Mouse (Mus musculus) kidney, adult 8-10 months (tissue): ENCODE results near the gene Tcf25.
A peak's percentile ranks its signal among the peaks of the same experiment; 100 is the strongest.

Source experiments
- DNase-seq, 2 experiments: peaks; one replicate each; pipeline ENCODE4 v3.0.0; 2022

Gene Tcf25

DNA sequence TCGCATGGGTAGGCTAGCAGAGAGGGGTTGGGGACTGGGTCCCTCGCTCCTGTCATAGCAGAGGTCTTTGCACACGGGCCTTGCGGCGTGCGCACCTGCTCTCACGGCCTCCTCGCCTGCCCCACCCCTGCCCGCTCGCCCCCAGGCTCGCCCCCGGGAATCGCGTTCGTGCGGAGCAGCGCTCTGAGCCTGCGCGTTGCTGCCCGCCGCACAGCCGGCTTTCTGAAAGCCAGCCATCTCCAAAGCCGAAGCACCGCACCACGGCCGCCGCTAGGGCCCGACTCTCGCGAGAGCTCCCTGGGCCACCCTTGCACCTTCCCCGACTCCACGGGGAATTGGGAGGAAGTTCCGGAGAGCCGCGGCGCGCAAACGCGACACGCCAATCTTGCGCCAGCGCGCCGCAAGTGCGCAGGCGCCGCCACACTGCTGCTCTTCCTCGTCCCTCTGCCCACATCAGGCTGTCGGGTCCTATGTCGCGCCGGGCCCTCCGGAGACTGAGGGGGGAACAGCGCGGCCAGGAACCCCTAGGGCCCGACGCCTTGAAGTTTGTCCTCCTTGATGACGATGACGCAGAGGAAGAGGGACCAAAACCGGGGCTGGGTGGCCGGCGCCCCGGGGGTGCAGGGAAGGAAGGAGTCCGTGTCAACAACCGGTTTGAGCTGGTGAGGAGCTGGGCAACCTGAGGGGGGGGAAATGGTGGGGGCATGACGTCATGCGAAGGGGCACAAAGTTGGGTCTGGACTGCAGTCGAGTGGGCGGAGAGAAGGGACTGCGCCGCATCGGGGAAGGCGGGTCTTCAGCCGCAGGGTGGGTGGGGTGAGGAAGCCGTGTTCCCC is at the start of gene Tcf25:
Gene Tcf25 (plus strand): TSS at position 351 of the 836 bp plus-strand sequence.
- peak; percentile 94 to 96 for DNase-seq

DNA sequence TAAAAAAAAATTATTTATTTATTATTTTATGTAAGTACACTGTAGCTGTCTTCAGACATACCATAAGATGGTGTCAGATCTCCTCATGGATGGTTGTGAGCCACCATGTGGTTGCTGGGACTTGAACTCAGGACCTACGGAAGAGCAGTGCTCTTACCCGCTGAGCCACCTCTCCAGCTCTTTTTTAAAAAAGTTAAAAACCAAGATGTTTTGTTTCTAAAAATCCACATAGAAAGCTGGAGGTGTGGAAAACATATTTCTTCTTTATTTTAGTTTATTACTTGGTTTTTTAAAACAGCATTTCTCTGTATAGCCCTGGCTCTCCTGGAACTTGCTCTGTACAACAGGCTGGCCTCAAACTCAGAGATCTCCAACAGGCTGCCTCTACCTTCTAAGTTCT is 45.0 kb upstream of the Tcf25 start:
- DNase-seq = no peak

DNA sequence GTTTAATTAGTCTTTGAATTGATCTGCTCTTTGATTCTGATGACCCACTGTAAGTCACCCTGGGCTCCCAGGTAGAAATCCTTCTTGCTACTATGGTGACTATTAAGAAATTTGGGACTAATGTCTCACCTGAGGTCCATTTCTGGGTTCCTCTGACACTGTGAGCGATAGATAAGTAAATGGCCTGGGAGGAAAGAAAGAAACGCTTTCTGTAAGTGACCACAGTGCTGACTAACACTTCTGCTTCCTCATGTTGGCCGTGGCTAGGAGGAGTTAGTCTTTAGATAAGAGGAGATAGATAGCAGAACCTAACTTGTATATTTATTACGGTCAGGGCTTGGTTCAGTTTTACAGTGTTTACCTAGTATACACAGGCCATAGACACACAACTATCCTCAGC is 44.2 kb upstream of the Tcf25 start:
- DNase-seq = no peak

DNA sequence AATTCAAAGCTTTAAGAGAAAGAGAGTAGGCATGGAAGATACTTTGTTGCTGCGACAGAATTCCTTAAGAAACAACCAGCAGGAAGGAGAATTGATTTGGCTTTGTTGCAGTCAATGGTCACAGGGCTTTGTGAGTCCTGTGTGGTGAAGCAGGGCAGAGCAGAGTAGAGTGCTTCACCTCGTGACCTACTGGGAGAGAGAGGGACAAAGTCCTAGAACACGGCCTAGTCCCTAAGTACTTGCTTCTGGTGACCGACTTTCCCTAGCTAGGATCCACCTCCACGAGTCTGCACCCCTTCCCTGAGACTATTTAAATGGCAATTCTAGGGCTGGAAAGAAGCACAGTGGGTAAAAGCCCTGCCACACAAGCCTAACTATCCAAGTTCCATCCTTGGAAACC is 43.6 kb upstream of the Tcf25 start:
- DNase-seq = no peak

DNA sequence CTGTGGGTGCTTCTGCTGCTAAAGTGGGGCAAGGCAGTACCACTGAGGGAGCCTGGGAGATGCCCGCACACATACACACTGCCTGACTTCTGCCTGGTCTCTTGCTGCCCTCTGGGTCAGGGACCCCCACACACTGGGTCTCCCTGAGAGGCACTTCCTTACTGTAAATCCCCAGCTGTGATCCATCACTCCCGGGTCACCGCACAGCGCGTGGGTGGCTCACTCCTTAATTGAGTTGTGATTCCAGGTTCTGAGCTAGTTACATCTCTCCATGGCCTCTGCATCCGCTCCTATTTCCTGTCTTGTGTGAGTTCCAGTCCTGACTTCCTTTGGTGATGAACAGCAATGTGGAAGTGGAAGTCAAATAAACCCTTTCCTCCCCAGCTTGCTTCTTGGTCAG is 42.9 kb upstream of the Tcf25 start:
- DNase-seq = no peak

DNA sequence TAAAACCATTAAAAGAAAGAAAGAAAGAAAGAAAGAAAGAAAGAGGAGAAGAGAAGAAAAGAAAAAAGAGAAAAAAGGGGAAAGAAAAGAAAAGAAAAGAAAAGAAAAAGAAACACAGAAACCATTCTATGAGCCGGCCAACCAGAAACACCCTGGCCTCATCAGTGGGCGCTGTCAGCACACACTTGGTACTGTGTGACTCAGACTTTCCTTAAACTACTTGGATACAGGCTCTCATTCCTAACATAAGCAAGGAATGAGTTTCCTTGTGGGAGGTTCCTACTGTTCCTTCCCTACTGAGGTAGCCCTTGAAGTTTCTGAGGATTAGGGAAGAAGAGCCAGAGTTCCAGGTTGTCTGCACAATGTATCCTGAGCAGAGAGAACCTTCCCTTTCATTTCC is 42.3 kb upstream of the Tcf25 start:
- no peak for DNase-seq

DNA sequence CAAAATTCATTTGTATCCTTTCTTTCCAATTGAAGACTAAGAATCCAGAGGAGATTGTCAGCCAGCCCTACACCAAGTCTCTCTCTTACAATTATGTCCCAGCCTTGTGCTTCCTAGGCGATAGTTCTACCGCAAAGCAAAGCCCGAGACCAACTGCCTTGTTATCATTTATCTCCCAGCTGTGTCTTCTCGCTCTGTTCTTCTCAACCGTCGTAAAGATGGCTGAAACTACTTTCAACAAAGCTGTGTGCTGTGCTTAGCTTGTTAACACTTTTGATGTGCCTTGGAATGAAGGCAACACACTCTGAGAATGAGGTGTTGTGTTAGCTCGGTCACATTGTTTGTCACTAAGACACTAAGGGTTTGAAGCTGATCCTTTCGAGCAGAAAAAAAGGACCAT is 41.7 kb upstream of the Tcf25 start:
- no peak for DNase-seq

DNA sequence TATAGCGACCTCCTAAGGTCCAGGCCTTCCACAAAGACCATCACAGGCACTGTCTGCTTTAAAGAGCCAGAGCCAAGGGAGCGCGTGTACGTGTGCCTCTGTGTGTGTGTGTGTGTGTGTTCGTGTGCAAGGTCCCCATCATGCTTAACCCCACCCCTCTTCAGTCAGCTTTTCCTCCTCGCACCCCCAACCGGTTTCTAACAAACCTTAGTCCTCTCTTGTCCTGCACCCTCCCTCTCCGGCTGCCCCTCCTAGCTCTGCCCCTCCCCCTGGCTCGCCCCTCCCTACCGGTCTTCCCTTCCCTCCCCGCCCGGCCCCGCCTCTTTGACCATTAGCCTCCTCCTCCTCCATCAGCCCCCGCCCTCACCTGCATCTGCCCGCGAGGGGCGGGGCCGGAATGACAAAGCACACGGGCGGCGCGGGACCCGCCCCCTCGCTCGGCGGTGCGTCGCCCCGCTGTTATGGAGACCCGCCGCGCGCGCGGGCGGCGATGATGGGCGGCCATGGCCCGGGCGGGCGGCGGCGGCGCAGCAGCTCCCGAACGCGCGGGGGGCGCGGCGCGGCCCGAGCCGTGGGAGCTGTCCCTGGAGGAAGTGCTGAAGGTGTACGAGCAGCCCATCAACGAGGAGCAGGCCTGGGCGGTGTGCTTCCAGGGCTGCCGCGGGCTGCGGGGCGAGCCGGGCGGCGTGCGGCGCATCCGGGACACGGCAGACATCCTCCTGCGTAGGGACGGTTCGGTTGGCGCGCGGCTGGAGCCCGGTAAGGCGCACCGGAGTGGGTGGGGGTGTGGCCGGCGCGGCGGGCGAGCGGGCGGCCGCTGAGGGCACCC is 41.1 kb upstream of the Tcf25 start, which contains the start of gene Spire2:
Gene Spire2 (plus strand): TSS at position 452 of the 829 bp plus-strand sequence.
- DNase-seq = peak; percentile 62 to 70

DNA sequence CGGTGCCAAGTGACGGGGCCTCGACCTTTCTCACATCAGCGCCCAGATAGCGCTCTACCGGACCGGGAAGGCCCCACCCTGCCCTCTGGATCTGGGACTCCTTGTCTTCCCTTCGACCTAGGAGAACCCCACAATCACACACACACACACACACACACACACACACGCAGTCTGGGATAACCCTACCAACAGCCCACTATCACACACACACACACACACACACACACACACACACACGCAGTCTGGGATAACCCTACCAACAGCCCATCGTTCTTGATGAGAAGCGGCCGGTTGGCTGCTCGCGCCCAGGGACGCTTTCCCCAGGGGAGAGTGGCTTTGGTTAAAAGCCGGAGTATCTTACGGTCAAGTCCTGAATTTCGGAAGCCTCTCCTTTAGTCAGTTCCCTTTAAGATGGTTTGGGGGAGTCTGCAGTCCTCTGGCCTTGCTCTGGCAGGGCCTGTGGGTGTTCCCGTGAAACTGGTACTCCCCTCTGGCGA is 40.4 kb upstream of the Tcf25 start:
- DNase-seq = no peak

DNA sequence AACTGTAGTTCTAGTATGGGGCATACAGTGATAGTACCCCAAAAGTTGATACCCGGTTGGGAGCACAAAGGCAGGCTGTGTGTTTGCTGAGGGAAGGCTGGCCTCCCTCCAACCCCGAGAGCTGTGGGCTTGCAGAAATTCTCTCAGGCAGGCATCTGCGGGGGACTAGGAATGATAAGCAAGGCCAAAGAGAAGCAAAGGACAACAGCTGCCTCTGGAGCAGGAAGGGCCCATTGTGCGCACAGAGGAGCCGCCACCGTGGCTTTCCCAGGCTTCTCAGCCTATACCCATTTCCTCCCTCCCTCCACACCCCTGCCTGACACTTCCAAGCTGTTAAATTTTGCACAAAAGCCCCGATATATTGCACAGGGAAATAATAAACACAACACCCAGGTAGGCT is 39.7 kb upstream of the Tcf25 start:
- no peak for DNase-seq

DNA sequence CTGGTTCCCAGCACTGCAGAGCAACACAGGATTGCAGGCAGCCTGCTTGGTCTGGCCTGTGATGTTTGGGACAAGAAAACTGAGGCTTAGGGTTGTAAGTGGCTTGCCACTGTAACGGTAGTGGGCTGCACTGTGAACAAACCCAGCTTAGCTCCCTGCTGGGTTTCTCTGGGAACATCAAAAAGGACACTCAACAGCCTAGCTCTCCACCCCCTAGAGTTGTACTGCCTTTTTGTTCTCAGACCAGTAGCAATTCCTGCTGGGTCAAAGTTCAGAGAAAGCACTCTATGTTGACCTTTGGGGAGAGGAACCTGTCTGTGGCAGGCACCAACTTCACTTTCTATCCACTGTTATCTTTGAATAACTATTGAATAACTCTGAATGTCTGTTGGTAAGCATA is 39.1 kb upstream of the Tcf25 start:
- DNase-seq = no peak

DNA sequence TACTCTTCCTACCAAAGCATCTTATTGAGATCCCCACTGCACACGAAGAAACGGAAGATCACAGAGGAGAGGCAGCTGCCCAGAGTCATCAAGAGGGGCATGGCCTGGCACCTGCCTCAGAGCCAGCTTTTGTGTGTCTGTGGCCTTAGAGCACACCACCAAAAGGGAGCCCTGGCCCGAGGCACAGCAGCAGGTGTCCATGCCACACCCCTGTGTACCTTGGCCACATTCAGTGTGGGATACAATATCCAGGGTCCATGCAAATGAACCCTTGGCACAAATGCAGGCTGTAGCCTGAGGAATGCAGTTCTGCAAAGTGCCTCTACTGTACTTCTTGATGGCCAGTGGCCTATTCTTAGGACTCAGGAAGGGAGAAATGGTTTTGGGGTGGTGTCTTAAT is 36.1 kb upstream of the Tcf25 start:
- peak; percentile 36 to 41 for DNase-seq

DNA sequence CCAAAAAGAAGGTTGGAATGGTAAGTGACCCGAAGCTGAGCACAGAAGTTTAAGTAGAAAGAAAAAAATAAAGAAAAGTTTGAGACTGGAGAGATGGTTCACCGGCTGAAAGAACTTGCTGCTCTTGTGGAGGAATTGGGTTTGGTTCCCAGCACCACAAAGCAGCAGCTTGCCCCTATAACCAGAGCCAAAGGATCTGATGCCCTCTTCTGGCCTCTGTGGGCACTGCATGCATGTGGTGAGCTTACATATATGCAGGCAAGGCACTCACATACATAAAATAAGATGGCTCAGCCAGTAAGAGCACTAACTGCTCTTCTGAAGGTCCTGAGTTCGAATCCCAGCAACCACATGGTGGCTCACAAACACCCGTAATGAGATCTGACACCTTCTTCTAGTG is 33.5 kb upstream of the Tcf25 start:
- no peak for DNase-seq

DNA sequence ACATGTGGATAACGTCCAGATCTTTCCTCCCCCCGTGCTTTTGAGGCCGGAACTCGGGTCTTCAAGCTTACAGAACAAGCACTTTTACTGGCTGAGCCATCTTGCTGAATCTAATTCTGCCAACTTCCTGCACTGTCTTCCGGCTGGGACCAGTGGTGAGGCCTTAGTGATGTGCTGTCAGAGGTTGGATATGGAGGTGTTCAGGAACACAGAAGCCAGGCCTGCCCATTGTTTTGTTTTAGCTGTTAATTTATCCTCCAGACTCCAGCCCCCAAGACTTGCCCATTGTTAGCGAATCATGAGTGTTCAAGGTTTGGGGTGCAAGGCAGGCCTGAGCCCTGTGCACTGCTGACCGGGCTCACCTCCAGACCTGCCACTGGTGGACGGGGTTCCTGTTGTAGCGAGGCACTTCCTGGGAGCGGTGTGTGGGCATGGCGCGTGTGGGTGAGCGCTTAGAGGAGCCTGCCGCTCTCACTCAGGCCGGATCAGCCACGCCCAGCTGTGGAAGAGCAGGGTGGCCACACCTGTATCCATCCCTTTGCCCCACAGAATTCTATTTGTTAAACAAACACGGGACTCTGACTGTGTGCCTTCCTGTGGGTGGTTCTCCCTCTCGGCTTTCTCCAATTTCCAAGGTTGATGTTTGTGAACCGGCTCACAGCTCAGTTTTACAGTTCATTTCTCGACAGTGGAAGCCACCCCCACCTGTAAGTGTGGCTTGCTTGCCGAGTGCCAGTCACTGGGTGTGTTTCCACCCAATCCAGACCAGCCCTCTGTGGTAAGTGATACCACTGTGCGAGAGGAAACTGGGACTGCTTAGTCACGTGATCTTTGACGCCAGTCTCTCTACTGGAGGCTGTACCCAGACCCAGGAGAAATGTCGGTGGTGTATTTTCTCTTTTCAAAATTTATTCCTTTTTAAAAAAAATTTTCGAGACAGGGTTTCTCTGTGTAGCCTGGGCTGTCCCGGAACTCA is 32.2 kb upstream of the Tcf25 start:
- no peak for DNase-seq

DNA sequence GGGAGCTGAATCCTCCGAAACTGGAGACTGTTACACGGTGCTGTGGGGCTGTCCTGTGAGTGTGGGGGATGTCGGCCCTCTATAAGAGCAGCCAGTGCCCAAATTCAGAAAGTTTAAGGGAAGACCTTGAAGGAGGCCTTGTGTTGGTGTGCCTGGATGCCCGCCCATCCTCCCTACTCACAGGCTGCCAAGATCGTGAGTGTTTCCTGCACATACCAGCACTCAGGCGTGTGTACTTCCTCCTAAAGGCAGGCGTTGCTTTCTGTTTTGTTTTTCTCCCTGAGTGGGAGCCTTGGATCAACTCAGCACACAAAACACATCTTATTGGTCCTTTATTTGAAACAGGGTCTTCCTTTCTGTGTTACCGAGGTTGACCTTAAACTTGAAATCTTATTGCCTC is 31.3 kb upstream of the Tcf25 start:
- no peak for DNase-seq

DNA sequence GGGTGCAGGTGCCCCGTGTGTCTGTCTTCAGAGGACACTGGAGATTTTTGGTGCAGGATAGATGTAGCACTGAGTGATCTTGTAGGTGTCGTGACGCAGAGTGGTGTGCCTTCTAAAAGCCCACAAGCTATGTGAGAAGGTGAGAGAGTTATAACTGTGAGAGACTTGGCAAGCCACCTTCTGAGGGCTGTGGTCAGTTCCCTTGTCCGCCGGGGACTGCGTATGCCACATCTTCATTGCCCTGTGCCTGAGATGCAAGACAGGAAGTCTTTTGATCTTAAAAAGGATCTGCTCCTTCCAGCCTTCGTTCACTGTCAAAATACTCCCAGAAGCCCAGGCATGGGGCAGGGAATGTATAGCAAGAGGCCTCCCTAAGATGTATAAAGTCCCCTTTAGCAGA is 30.6 kb upstream of the Tcf25 start:
- DNase-seq = no peak

DNA sequence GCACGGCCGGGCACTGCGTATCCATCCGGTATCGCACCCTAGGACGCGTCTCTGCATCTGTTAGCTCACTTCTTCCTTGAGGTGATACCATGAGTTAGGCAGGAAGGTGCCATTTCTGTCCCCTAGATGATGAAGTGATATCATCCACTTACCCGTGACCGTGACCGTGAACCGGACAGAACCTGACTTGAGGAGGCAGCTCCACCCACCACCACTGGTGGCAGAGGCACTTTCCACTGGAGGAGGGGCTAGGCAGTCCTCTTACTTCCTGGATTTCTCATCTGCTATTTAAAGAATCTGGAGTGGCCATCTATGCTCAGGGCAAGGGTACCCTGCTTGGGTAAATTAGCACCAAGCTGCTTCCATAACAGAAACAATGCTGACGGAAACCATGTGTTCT is 30.1 kb upstream of the Tcf25 start:
- DNase-seq = peak; percentile 30 to 48

DNA sequence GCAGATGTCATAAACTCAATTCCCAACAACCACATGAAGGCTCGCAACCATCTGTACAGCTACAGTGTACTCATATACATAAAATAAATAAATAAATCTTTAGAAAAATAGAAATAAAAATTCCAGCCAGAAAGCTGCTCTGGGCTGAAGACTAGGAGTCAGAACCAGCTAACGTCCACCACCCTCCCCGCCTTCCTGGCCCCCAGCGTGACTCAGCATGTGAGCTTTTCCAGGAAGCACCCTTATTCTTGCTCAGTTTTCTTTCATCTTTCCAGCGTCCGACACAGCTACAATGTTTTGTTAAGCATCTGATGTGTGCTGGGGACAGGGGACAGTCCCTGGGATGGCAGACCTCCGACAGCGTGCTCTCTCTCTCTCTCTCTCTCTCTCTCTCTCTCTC is 28.4 kb upstream of the Tcf25 start:
- no peak for DNase-seq

DNA sequence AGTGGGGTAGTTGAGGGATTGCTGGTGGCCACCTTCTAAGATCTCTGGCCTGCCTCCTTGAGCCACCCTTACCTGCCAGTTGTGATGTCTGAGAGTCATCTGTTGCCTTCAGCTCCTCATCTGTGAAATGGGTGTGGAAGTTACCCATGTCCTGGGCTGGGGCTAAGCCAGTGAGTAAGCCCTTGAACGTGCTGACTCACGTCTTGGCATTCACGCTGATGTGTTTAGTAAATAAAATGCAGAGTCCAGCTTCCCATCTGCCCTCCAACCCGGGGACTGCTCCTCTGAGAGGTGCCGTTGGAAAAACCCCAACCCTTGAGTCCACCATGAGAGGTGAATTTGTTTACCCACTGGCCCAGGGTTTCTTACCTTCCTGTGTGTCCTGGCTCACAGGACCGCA is 27.7 kb upstream of the Tcf25 start:
- no peak for DNase-seq

DNA sequence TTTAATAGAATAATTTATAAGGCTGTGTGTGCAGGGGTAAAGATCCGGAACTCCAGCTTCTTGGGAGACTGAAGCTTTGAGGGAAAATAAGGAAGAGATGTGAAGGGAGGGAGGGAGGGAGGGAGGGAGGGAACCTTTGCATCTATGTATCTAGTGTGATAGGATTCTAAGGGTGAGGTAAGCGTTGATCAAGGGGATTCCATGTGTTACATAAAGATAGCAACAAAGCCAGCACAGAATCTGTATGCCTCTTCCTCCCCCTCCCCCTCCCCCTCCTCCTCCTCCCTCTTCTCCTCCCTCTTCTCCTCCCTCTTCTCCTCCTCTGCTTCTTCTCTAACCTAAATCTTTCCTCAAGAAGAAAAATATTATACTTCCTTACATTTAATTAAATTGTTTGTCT is 26.3 kb upstream of the Tcf25 start:
- no peak for DNase-seq

DNA sequence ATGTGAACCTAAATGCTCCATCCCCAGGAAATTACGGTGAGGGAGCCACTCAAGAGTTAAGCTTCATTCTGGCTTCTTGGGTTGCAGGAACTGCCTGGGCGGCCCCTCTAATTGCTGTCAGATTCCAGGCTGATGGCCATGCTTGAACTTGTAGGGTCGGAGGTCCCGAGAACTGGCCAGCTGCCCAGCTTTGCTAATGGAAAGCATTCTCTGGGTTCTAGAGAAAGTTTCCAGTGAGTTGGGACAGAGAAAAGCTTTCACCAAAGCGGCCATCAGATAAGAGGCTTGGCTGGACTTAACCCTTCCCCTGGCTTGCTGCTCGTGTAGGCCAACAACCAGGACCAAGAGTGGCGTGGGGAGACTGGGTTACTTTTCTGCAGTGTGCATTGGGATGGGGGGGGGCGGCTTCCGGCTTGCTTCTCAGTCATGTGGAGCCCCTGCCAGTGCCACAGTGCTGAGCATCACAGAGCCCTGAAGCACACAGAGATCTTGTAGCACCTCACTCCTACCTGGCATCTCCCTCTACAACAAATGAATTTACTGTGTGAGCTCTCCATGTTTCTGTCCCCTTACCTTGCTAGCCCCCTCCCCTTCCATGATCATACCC is 25.2 kb upstream of the Tcf25 start:
- DNase-seq = peak; percentile 68 to 72

DNA sequence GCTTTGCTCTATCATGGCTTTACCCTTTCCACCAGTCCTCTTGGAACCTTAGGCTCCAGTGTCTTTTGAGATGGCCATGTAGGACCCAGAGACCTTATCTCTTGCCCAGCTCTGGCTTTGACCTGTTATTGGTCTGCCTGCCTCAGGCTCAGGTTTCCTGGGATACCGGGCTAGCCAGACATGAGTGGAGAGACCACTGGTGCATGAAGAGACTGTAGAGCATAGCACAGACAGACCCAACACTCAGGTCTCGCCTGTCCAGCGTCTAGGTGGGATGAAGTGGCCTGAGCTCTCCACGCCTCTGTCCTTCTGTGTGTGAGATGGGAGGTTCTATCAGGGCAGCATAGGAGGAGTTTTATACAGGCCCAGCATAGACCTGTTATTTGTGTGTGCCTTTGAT is 24.5 kb upstream of the Tcf25 start:
- DNase-seq = no peak
